28 mouse cellular contexts compared by ENCODE assay signal in the genomic region with DNA sequence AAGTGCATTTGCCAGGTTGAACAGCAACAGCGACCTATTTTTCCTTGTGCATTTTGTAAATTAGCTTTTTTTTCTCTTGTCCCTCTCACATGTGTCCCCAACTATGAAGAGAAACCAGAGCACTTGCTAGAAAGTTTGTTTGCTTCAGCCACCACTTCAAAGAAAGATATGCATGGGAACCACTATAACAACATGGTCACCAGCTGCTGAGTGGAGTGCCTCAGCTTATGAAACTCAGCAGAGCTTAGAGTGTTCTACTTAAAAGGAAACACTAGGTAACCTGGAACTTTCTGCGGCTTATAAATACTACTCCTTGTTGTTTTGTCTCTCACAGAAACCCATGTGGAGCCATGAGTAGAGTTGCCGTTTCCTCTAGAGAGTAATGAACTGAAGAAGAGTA.
"Had no signal": no experiment of that assay in that cellular context is flagged by ENCODE, and none has a peak within 500 bp of the region (broad histone marks: within the 10 kb centered on the region; RNA-seq: fewer than 3 reads in every experiment).

No protein-coding gene starts in this region.

- DNase-seq: layer of hippocampus, postnatal 36 days; left cerebral cortex, postnatal 4 days; liver; liver, embryonic 13.5 days; liver, postnatal 0 days; lung, embryonic 14.5 days; lung, postnatal 14 days; midbrain, embryonic 14.5 days had no signal

- H3K4me2 ChIP-seq: limb, embryonic 12.5 days; limb, embryonic 13.5 days; limb, embryonic 15.5 days; liver, embryonic 11.5 days; liver, embryonic 12.5 days; liver, embryonic 13.5 days; liver, embryonic 15.5 days; lung, embryonic 14.5 days; lung, embryonic 15.5 days; midbrain, embryonic 11.5 days; midbrain, embryonic 12.5 days; midbrain, embryonic 13.5 days; midbrain, embryonic 15.5 days; neural tube, embryonic 12.5 days had no signal

- ATAC-seq: liver, embryonic 12.5 days; liver, postnatal 0 days; midbrain, embryonic 13.5 days; midbrain, embryonic 15.5 days; midbrain, embryonic 16.5 days had no signal

- H3K9me3 ChIP-seq: limb, embryonic 10.5 days; limb, embryonic 12.5 days; limb, embryonic 13.5 days; limb, embryonic 15.5 days; liver, embryonic 12.5 days; liver, embryonic 13.5 days; liver, embryonic 15.5 days; lung, embryonic 15.5 days; megakaryocyte, embryonic 14.5 days; midbrain, embryonic 10.5 days; midbrain, embryonic 12.5 days; midbrain, embryonic 13.5 days; midbrain, embryonic 15.5 days; neural tube, embryonic 12.5 days had no signal

- H3K36me3 ChIP-seq: limb, embryonic 10.5 days; limb, embryonic 12.5 days; limb, embryonic 13.5 days; limb, embryonic 15.5 days; liver, embryonic 12.5 days; liver, embryonic 13.5 days; liver, embryonic 15.5 days; lung, embryonic 15.5 days; midbrain, embryonic 10.5 days; midbrain, embryonic 12.5 days; midbrain, embryonic 13.5 days; midbrain, embryonic 15.5 days; neural tube, embryonic 12.5 days had no signal

- H3K4me1 ChIP-seq: limb, embryonic 10.5 days; limb, embryonic 12.5 days; limb, embryonic 13.5 days; limb, embryonic 15.5 days; liver, embryonic 12.5 days; liver, embryonic 13.5 days; liver, embryonic 15.5 days; lung, embryonic 15.5 days; megakaryocyte, embryonic 14.5 days; midbrain, embryonic 12.5 days; midbrain, embryonic 13.5 days; midbrain, embryonic 15.5 days; neural tube, embryonic 12.5 days had no signal

- H3K27me3 ChIP-seq: limb, embryonic 12.5 days; limb, embryonic 13.5 days; limb, embryonic 15.5 days; liver, embryonic 12.5 days; liver, embryonic 13.5 days; lung, embryonic 15.5 days; megakaryocyte, embryonic 14.5 days; midbrain, embryonic 12.5 days; midbrain, embryonic 13.5 days; midbrain, embryonic 15.5 days; neural tube, embryonic 12.5 days had no signal

- H3K9ac ChIP-seq: limb, embryonic 12.5 days; limb, embryonic 13.5 days; limb, embryonic 15.5 days; liver, embryonic 12.5 days; liver, embryonic 13.5 days; liver, embryonic 14.5 days; liver, embryonic 15.5 days; liver, postnatal 0 days; lung, embryonic 14.5 days; lung, embryonic 15.5 days; midbrain, embryonic 12.5 days; midbrain, embryonic 13.5 days; midbrain, embryonic 15.5 days; neural tube, embryonic 12.5 days had no signal

- H3K4me3 ChIP-seq: left cerebral cortex, adult 2 months; limb, embryonic 10.5 days; limb, embryonic 12.5 days; limb, embryonic 13.5 days; limb, embryonic 15.5 days; liver, embryonic 12.5 days; liver, embryonic 13.5 days; liver, embryonic 15.5 days; lung, embryonic 15.5 days; megakaryocyte, embryonic 14.5 days; midbrain, embryonic 10.5 days; midbrain, embryonic 12.5 days; midbrain, embryonic 13.5 days; midbrain, embryonic 15.5 days; myocyte; neural tube, embryonic 12.5 days had no signal

- H3K27ac ChIP-seq: left cerebral cortex, adult 2 months; limb, embryonic 10.5 days; limb, embryonic 12.5 days; limb, embryonic 13.5 days; limb, embryonic 15.5 days; liver, embryonic 12.5 days; liver, embryonic 13.5 days; liver, embryonic 14.5 days; liver, embryonic 15.5 days; lung, embryonic 15.5 days; macrophage; midbrain, embryonic 10.5 days; midbrain, embryonic 12.5 days; midbrain, embryonic 13.5 days; midbrain, embryonic 15.5 days; neural tube, embryonic 12.5 days had no signal
